Mouse (Mus musculus): ENCODE data around the gene Myh10. TPM values are rescaled to one million over a fixed set of nuclear protein-coding genes. Genes with fewer than 3 reads are reported as not detected.

Gene Myh10
- total RNA-seq (2018; cell fraction: chromatin; rRNA removed), result 10 to 100 TPM in 2 of 26 experiments, 1 to 10 TPM in 20, under 1 TPM in 4; 0.49 to 14.8 (median 3.0) TPM
- 1 to 10 TPM in 22 of 26 experiments, under 1 TPM in 4; 0.69 to 4.1 (median 2.3) TPM for total RNA-seq (2018; cell fraction: cytosol; rRNA removed)
- total RNA-seq (2018; cell fraction: nucleus; rRNA removed), result 1 to 10 TPM in 25 of 26 experiments, under 1 TPM in 1; 0.96 to 9.7 (median 2.5) TPM
- polyA plus RNA-seq (2018), result 0.59 to 2.5 TPM (median 2.1 TPM) in 3 replicates

GRCm38 (mm10) chr11:68691321-68692009 lies at the start of gene Myh10:
TSS of gene Myh10 (plus strand) at chr11:68691559.
- Histone ChIP-seq H3K79me2 (ENCODE audit: inconsistent target) (no peaks in the 10 kb centered on the region), H3K36me3 (ENCODE audit: inconsistent target) (no peaks in the 10 kb centered on the region), H3K27ac (no peak within 1 kb of the TSS), H3K4me3 (ENCODE audit: inconsistent target) (peak within 1 kb of the TSS; percentile 3; the same call in 1 of the 2 replicates)
- WGBS (ENCODE audit: missing documents), result under 1% methylated on average over 51 of the region's 51 CpGs

- Histone ChIP-seq H3K36me3 (ENCODE audit: inconsistent target) (no peaks in the 10 kb centered on the region), H3K79me2 (ENCODE audit: inconsistent target) (no peaks in the 10 kb centered on the region), H3K4me3 (ENCODE audit: inconsistent target) (no peak overlapping the region), H3K27ac (no peak overlapping the region)
- WGBS (ENCODE audit: missing documents), result 89% methylated on average over 6 of the region's 6 CpGs
Measured at GRCm38 (mm10) chr11:68644781-68645180, 46.6 kb upstream of the Myh10 start.

- Histone ChIP-seq H3K27ac (no peak overlapping the region), H3K36me3 (ENCODE audit: inconsistent target) (no peaks in the 10 kb centered on the region), H3K4me3 (ENCODE audit: inconsistent target) (no peak overlapping the region), H3K79me2 (ENCODE audit: inconsistent target) (no peaks in the 10 kb centered on the region)
- 89% methylated on average over 5 of the region's 5 CpGs for WGBS (ENCODE audit: missing documents)
Measured at GRCm38 (mm10) chr11:68647808-68648207, 43.6 kb upstream of the Myh10 start.

- no peak overlapping the region for H3K4me3 ChIP-seq (ENCODE audit: inconsistent target)
- WGBS (ENCODE audit: missing documents), result 80% methylated on average over 15 of the region's 16 CpGs
- no peaks in the 10 kb centered on the region for H3K79me2 ChIP-seq (ENCODE audit: inconsistent target)
- H3K36me3 ChIP-seq (ENCODE audit: inconsistent target), result no peaks in the 10 kb centered on the region
- no peak overlapping the region for H3K27ac ChIP-seq
Measured at GRCm38 (mm10) chr11:68648385-68649148, 42.8 kb upstream of the Myh10 start.

GRCm38 (mm10) chr11:68651518-68651917 lies 39.8 kb upstream of the Myh10 start:
- H3K27ac ChIP-seq, result no peak overlapping the region
- 92% methylated on average over 2 of the region's 2 CpGs for WGBS (ENCODE audit: missing documents)
- H3K4me3 ChIP-seq (ENCODE audit: inconsistent target), result no peak overlapping the region
- no peaks in the 10 kb centered on the region for H3K36me3 ChIP-seq (ENCODE audit: inconsistent target)
- no peaks in the 10 kb centered on the region for H3K79me2 ChIP-seq (ENCODE audit: inconsistent target)

- 11% methylated on average over 1 of the region's 1 CpGs for WGBS (ENCODE audit: missing documents)
- H3K36me3 ChIP-seq (ENCODE audit: inconsistent target), result no peaks in the 10 kb centered on the region
- H3K79me2 ChIP-seq (ENCODE audit: inconsistent target), result no peaks in the 10 kb centered on the region
- H3K4me3 ChIP-seq (ENCODE audit: inconsistent target), result no peak overlapping the region
- H3K27ac ChIP-seq, result peak overlapping the region; percentile 81
Measured at GRCm38 (mm10) chr11:68655524-68655923, 35.8 kb upstream of the Myh10 start.

DNA sequence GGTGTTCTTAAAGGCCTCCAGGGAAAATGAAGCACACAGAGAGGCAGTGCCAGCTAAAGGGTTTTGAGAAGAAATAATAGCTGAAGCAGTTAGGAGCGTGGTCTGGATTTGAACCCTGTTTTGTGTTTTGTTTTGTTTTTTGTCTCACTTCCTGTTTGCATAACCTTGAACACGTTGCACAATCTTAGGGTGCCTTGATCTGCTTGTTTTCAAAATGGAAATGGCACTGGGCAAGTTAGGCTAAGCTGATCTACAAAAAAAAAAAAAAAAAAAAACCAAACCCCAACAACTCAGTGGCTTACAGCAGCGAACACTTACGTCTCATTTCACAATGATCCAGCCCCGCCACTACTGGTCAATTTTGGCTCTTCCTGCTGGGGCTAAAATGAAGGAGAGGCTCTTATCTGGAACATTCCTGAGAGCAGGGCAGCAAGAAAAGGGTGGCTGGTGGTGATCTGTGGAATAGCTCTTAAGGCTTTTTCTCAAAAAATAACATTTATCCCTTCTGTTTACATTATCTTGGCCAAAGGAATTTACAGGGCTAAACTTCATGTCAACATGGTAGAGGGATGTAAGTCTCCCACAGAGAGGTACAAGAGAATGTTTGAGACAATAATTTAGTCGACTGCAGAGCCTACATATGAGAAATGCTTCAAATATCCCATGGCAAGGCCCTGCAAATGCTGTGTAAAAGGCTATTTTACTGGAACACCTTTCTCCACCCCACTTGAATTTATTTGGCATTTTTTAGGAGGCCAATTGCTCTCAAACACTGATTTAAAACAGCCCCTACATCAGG lies 34.3 kb upstream of the Myh10 start:
- Histone ChIP-seq H3K36me3 (ENCODE audit: inconsistent target) (no peaks in the 10 kb centered on the region), H3K4me3 (ENCODE audit: inconsistent target) (no peak overlapping the region), H3K27ac (peak overlapping the region; percentile 29), H3K79me2 (ENCODE audit: inconsistent target) (no peaks in the 10 kb centered on the region)
- 43% methylated on average over 6 of the region's 6 CpGs for WGBS (ENCODE audit: missing documents)

- Histone ChIP-seq H3K79me2 (ENCODE audit: inconsistent target) (no peaks in the 10 kb centered on the region), H3K27ac (no peak overlapping the region), H3K4me3 (ENCODE audit: inconsistent target) (no peak overlapping the region), H3K36me3 (ENCODE audit: inconsistent target) (no peaks in the 10 kb centered on the region)
- WGBS (ENCODE audit: missing documents), result 63% methylated on average over 9 of the region's 9 CpGs
Measured at GRCm38 (mm10) chr11:68657811-68658210, 33.5 kb upstream of the Myh10 start.

DNA sequence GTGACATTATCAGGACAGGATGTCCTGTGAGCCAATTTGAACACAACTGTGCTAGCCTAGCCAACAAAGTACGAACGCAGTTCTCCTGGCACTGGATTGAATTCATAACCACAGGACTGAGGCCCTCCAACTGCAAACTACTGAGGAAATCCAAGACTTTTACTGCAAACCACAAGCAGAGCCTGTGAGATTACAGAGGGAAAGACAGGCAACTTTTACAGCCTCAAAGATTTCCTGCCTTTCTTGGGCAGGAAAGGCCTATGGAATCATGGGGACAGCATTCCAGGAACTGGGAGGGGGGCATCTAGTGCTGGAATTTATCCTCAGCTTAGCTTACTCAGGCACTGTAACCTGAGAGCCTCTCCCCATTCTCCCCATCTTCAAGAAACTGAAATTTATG lies 26.0 kb upstream of the Myh10 start:
- Histone ChIP-seq H3K79me2 (ENCODE audit: inconsistent target) (no peaks in the 10 kb centered on the region), H3K27ac (no peak overlapping the region), H3K4me3 (ENCODE audit: inconsistent target) (no peak overlapping the region), H3K36me3 (ENCODE audit: inconsistent target) (no peaks in the 10 kb centered on the region)
- whole genome bisulfite sequencing (ENCODE audit: missing documents), result 14% methylated on average over 2 of the region's 2 CpGs

- Histone ChIP-seq H3K36me3 (ENCODE audit: inconsistent target) (no peaks in the 10 kb centered on the region), H3K4me3 (ENCODE audit: inconsistent target) (no peak overlapping the region), H3K27ac (no peak overlapping the region), H3K79me2 (ENCODE audit: inconsistent target) (no peaks in the 10 kb centered on the region)
- WGBS (ENCODE audit: missing documents), result 92% methylated on average over 2 of the region's 2 CpGs
Measured at GRCm38 (mm10) chr11:68666210-68666609, 25.1 kb upstream of the Myh10 start.

GRCm38 (mm10) chr11:68672270-68672970 lies 18.9 kb upstream of the Myh10 start:
- WGBS (ENCODE audit: missing documents), result 87% methylated on average over 5 of the region's 5 CpGs

DNA sequence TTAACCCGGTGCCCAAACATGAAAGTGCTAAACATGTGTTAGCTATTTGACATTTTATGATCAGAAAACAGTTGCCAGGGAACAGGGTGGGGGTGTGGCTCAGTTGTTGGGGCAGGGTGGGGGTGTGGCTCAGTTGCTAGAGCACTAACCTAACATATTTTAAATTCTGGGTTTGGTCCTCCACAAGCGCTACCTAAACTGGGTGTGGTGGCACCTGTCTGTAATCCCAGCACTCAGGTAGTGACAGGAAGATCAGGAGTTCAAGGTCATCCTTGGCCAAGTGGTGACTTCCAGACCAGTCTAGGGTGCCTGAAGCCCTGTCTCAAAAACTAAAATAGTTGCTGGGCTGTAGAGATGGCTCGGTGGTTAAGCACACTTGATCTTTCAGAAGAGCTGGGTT lies 17.3 kb upstream of the Myh10 start:
- Histone ChIP-seq H3K36me3 (ENCODE audit: inconsistent target) (no peaks in the 10 kb centered on the region), H3K4me3 (ENCODE audit: inconsistent target) (no peak overlapping the region), H3K27ac (no peak overlapping the region), H3K79me2 (ENCODE audit: inconsistent target) (no peaks in the 10 kb centered on the region)
- 92% methylated on average over 3 of the region's 3 CpGs for WGBS (ENCODE audit: missing documents)

More at GRCm38 (mm10) chr11:68672270-68672970, 18.9 kb upstream of the Myh10 start:
- Histone ChIP-seq H3K4me3 (ENCODE audit: inconsistent target) (no peak overlapping the region), H3K36me3 (ENCODE audit: inconsistent target) (no peaks in the 10 kb centered on the region), H3K27ac (no peak overlapping the region), H3K79me2 (ENCODE audit: inconsistent target) (no peaks in the 10 kb centered on the region)

DNA sequence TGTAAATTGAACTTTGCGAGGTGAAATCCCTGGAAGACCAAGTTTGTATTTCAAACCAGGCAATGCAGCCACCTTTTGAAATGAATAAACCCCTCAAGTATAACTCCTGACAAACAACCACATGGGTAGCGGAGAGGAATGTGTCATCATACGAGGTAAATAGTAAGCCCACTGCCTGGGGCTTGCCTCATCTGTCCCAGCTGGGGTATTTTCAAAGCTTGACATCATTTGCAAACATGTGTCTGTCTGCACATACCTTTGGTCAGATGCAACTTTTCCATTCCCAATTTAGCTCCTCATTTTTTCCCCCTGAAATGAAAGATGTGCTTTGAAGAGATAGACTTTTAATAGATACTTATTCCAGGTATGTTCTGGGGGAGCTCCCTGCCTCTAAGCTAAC lies 16.7 kb upstream of the Myh10 start:
- Histone ChIP-seq H3K79me2 (ENCODE audit: inconsistent target) (no peaks in the 10 kb centered on the region), H3K4me3 (ENCODE audit: inconsistent target) (no peak overlapping the region), H3K36me3 (ENCODE audit: inconsistent target) (no peaks in the 10 kb centered on the region), H3K27ac (no peak overlapping the region)
- WGBS (ENCODE audit: missing documents), result 84% methylated on average over 3 of the region's 3 CpGs

GRCm38 (mm10) chr11:68675274-68675673 lies 16.1 kb upstream of the Myh10 start:
- Histone ChIP-seq H3K27ac (no peak overlapping the region), H3K36me3 (ENCODE audit: inconsistent target) (no peaks in the 10 kb centered on the region), H3K79me2 (ENCODE audit: inconsistent target) (no peaks in the 10 kb centered on the region), H3K4me3 (ENCODE audit: inconsistent target) (no peak overlapping the region)
- WGBS (ENCODE audit: missing documents), result 71% methylated on average over 3 of the region's 3 CpGs

All from macrophage (primary cell).